Mouse (Mus musculus) gastrocnemius, adult 8-10 months (tissue): Measurements from ENCODE around the gene Nt5m. TPM values are rescaled to one million over a fixed set of nuclear protein-coding genes. Genes with fewer than 3 reads are reported as not detected.

Experiments used
- DNase-seq, 2 experiments: peaks; one replicate each; pipeline ENCODE4 v3.0.0; 2022; ENCODE audit warnings: low spot score in 2 of 2
- total RNA-seq, 4 experiments: library from RNA; stranded (reverse); gene quantifications; 2 replicates each; pipeline ENCODE4 v1.2.4; 2022

Gene Nt5m
- total RNA-seq, 4 experiments from 2014 or later = 17.3 to 19.7 (median 18.6) TPM

GRCm38 (mm10) chr11:59838426-59838825, 821 bp upstream of the Nt5m start:
- no peak for DNase-seq

- DNase-seq = peak; percentile 90 to 93
Observed at GRCm38 (mm10) chr11:59839459-59840126, 346 bp downstream of the Nt5m start, which contains the start of gene Cops3. Gene Cops3 (minus strand): TSS chr11:59839838.

- no peak for DNase-seq
Observed at GRCm38 (mm10) chr11:59846311-59846710, 7.1 kb downstream of the Nt5m start.

GRCm38 (mm10) chr11:59847131-59847530, 7.9 kb downstream of the Nt5m start:
- peak in 1 of 2 experiments; percentile 33 for DNase-seq

GRCm38 (mm10) chr11:59847891-59848884, 8.9 kb downstream of the Nt5m start:
- peak; percentile 50 to 64 for DNase-seq

- DNase-seq = no peak
Observed at GRCm38 (mm10) chr11:59852865-59853264, 13.6 kb downstream of the Nt5m start.

- no peak for DNase-seq
Observed at GRCm38 (mm10) chr11:59860467-59860866, 21.2 kb downstream of the Nt5m start.

GRCm38 (mm10) chr11:59864316-59864715, 25.1 kb downstream of the Nt5m start:
- no peak for DNase-seq

GRCm38 (mm10) chr11:59872124-59872523, 32.9 kb downstream of the Nt5m start:
- DNase-seq = no peak

- DNase-seq = peak; percentile 24 to 32
Observed at GRCm38 (mm10) chr11:59880031-59880430, 40.8 kb downstream of the Nt5m start.

GRCm38 (mm10) chr11:59885217-59885986, 46.2 kb downstream of the Nt5m start:
- DNase-seq = no peak

GRCm38 (mm10) chr11:59886952-59887351, 47.7 kb downstream of the Nt5m start:
- DNase-seq = no peak

GRCm38 (mm10) chr11:59888151-59888550, 48.9 kb downstream of the Nt5m start:
- DNase-seq = no peak

- DNase-seq = no peak
Observed at GRCm38 (mm10) chr11:59891854-59892253, 52.6 kb downstream of the Nt5m start.

GRCm38 (mm10) chr11:59893153-59893788, 54.0 kb downstream of the Nt5m start:
- no peak for DNase-seq

- no peak for DNase-seq
Observed at GRCm38 (mm10) chr11:59894916-59895315, 55.7 kb downstream of the Nt5m start.

- no peak for DNase-seq
Observed at GRCm38 (mm10) chr11:59895316-59895715, 56.1 kb downstream of the Nt5m start.

- DNase-seq = no peak
Observed at GRCm38 (mm10) chr11:59897981-59898599, 58.8 kb downstream of the Nt5m start.

- peak in 1 of 2 experiments; percentile 24 for DNase-seq
Observed at GRCm38 (mm10) chr11:59899711-59900685, 60.8 kb downstream of the Nt5m start.
